Mouse (Mus musculus): ENCODE results near the gene Esrra. TPM values are rescaled to one million over a fixed set of nuclear protein-coding genes. Genes with fewer than 3 reads are reported as not detected.

The Esrra gene
- total RNA-seq, 2 experiments from 2014 or later: 128 to 136 TPM

Small RNAs within 50 kb of the gene (microRNA-seq; reads per million reads assigned to microRNA genes)
- 7.4 to 9.1 reads per million in 2 experiments for gene Mir6990

Other genes with a start within 250 kb of the Esrra start
- 10 to 100 TPM; 14.8 to 18.2 TPM for gene Rps6ka4, start 81.2 kb downstream of the Esrra start, total RNA-seq (2021)
- 1 to 10 TPM; 1.0 to 1.7 TPM for gene Ccdc88b, start 63.6 kb downstream of the Esrra start, total RNA-seq (2021)
- 10 to 100 TPM; 26.7 to 30.6 TPM for gene Trmt112, start 12.1 kb downstream of the Esrra start, total RNA-seq (2021)
- gene Prdx5, start 11.7 kb downstream of the Esrra start, total RNA-seq (2021): 100 to 1,000 TPM; 595 to 603 TPM
- not detected for gene Catsperz, start 3.6 kb upstream of the Esrra start, total RNA-seq (2021)
- gene Kcnk4, start 12.7 kb upstream of the Esrra start, total RNA-seq (2021): under 1 TPM in 1 of 2 experiments, not detected in 1; 0.26 TPM
- gene Bad, start 20.0 kb upstream of the Esrra start, total RNA-seq (2021): 10 to 100 TPM; 28.6 to 29.9 TPM
- 10 to 100 TPM; 34.1 to 40.0 TPM for gene Gpr137, start 20.7 kb upstream of the Esrra start, total RNA-seq (2021)
- gene Ppp1r14b, start 53.2 kb upstream of the Esrra start, total RNA-seq (2021): 100 to 1,000 TPM in 1 of 2 experiments, 10 to 100 TPM in 1; 89.8 to 120 TPM
- 10 to 100 TPM; 16.2 to 16.8 TPM for gene Plcb3, start 54.7 kb upstream of the Esrra start, total RNA-seq (2021)
- 10 to 100 TPM; 13.6 to 14.2 TPM for gene Fkbp2, start 58.7 kb upstream of the Esrra start, total RNA-seq (2021)
- 100 to 1,000 TPM; 307 to 309 TPM for gene Vegfb, start 65.8 kb upstream of the Esrra start, total RNA-seq (2021)
- gene Dnajc4, start 70.8 kb upstream of the Esrra start, total RNA-seq (2021): 10 to 100 TPM; 54.8 to 62.7 TPM
- gene Nudt22, start 74.3 kb upstream of the Esrra start, total RNA-seq (2021): 10 to 100 TPM; 24.8 to 26.1 TPM
- 10 to 100 TPM; 18.7 to 20.1 TPM for gene Trpt1, start 74.3 kb upstream of the Esrra start, total RNA-seq (2021)
- 10 to 100 TPM in 1 of 2 experiments, 1 to 10 TPM in 1; 6.1 to 10.7 TPM for gene Fermt3, start 97.7 kb upstream of the Esrra start, total RNA-seq (2021)
- 100 to 1,000 TPM in 1 of 2 experiments, 10 to 100 TPM in 1; 84.1 to 107 TPM for gene Stip1, start 118.2 kb upstream of the Esrra start, total RNA-seq (2021)
- 100 to 1,000 TPM; 181 to 186 TPM for gene Macrod1, start 135.0 kb upstream of the Esrra start, total RNA-seq (2021)
- 1 to 10 TPM in 1 of 2 experiments, under 1 TPM in 1; 0.98 to 1.0 TPM for gene Flrt1, start 183.9 kb upstream of the Esrra start, total RNA-seq (2021)

Measured in heart, postnatal 14 days (tissue).